Mouse (Mus musculus): ENCODE measurements around the gene Tial1. TPM values are rescaled to one million over a fixed set of nuclear protein-coding genes. Genes with fewer than 3 reads are reported as not detected.

The Tial1 gene
- polyA plus RNA-seq, 1 experiment = 36.0 TPM

GRCm38 (mm10) chr7:128438131-128438530, 23.4 kb downstream of the Tial1 start:
- TF ChIP-seq POLR2A (IDR thresholded peaks at IDR 0.05; ENCODE audit: control insufficient read depth, low read depth, low read length) = no peak
- TF ChIP-seq CTCF (IDR thresholded peaks at IDR 0.05; ENCODE audit: control insufficient read depth, insufficient read depth, insufficient replicate concordance, low read depth, low read length) = no peak

GRCm38 (mm10) chr7:128433213-128433612, 28.3 kb downstream of the Tial1 start:
- H3K4me1 ChIP-seq (ENCODE audit: control insufficient read depth, insufficient read depth, low read length) = peaks cover 2% of the 10 kb centered on the region
- H3K36me3 ChIP-seq (ENCODE audit: control insufficient read depth, insufficient read depth, low read length) = no peaks in the 10 kb centered on the region
- no peak overlapping the region for H3K27ac ChIP-seq (ENCODE audit: control insufficient read depth, insufficient read depth, low read depth, low read length)
- no peak for TF ChIP-seq CTCF (IDR thresholded peaks at IDR 0.05; ENCODE audit: control insufficient read depth, insufficient read depth, insufficient replicate concordance, low read depth, low read length)
- TF ChIP-seq POLR2A (IDR thresholded peaks at IDR 0.05; ENCODE audit: control insufficient read depth, low read depth, low read length) = no peak
- H3K27me3 ChIP-seq (ENCODE audit: control insufficient read depth, insufficient read depth, low read length) = no peaks in the 10 kb centered on the region
- H3K4me3 ChIP-seq (ENCODE audit: control insufficient read depth, low read depth, low read length) = no peak overlapping the region

More at GRCm38 (mm10) chr7:128438131-128438530, 23.4 kb downstream of the Tial1 start:
- Histone ChIP-seq H3K27ac (ENCODE audit: control insufficient read depth, insufficient read depth, low read depth, low read length) (no peak overlapping the region), H3K27me3 (ENCODE audit: control insufficient read depth, insufficient read depth, low read length) (no peaks in the 10 kb centered on the region), H3K36me3 (ENCODE audit: control insufficient read depth, insufficient read depth, low read length) (no peaks in the 10 kb centered on the region), H3K4me3 (ENCODE audit: control insufficient read depth, low read depth, low read length) (no peak overlapping the region), H3K4me1 (ENCODE audit: control insufficient read depth, insufficient read depth, low read length) (no peaks in the 10 kb centered on the region)

- Histone ChIP-seq H3K4me1 (ENCODE audit: control insufficient read depth, insufficient read depth, low read length) (peaks cover 2% of the 10 kb centered on the region), H3K27ac (ENCODE audit: control insufficient read depth, insufficient read depth, low read depth, low read length) (no peak overlapping the region), H3K36me3 (ENCODE audit: control insufficient read depth, insufficient read depth, low read length) (no peaks in the 10 kb centered on the region), H3K4me3 (ENCODE audit: control insufficient read depth, low read depth, low read length) (no peak overlapping the region), H3K27me3 (ENCODE audit: control insufficient read depth, insufficient read depth, low read length) (no peaks in the 10 kb centered on the region)
- no peak for TF ChIP-seq POLR2A (IDR thresholded peaks at IDR 0.05; ENCODE audit: control insufficient read depth, low read depth, low read length)
- TF ChIP-seq CTCF (IDR thresholded peaks at IDR 0.05; ENCODE audit: control insufficient read depth, insufficient read depth, insufficient replicate concordance, low read depth, low read length) = no peak
Measured at GRCm38 (mm10) chr7:128432574-128432973, 28.9 kb downstream of the Tial1 start.

GRCm38 (mm10) chr7:128422491-128422890, 39.0 kb downstream of the Tial1 start:
- no peak for TF ChIP-seq POLR2A (IDR thresholded peaks at IDR 0.05; ENCODE audit: control insufficient read depth, low read depth, low read length)
- no peak for TF ChIP-seq CTCF (IDR thresholded peaks at IDR 0.05; ENCODE audit: control insufficient read depth, insufficient read depth, insufficient replicate concordance, low read depth, low read length)
- H3K4me1 ChIP-seq (ENCODE audit: control insufficient read depth, insufficient read depth, low read length) = peaks cover 20% of the 10 kb centered on the region
- H3K27ac ChIP-seq (ENCODE audit: control insufficient read depth, insufficient read depth, low read depth, low read length) = no peak overlapping the region
- no peak overlapping the region for H3K4me3 ChIP-seq (ENCODE audit: control insufficient read depth, low read depth, low read length)
- H3K36me3 ChIP-seq (ENCODE audit: control insufficient read depth, insufficient read depth, low read length) = no peaks in the 10 kb centered on the region
- H3K27me3 ChIP-seq (ENCODE audit: control insufficient read depth, insufficient read depth, low read length) = no peaks in the 10 kb centered on the region

- H3K4me3 ChIP-seq (ENCODE audit: control insufficient read depth, low read depth, low read length) = no peak overlapping the region
- no peak overlapping the region for H3K27ac ChIP-seq (ENCODE audit: control insufficient read depth, insufficient read depth, low read depth, low read length)
- no peaks in the 10 kb centered on the region for H3K27me3 ChIP-seq (ENCODE audit: control insufficient read depth, insufficient read depth, low read length)
- TF ChIP-seq POLR2A (IDR thresholded peaks at IDR 0.05; ENCODE audit: control insufficient read depth, low read depth, low read length) = no peak
- TF ChIP-seq CTCF (IDR thresholded peaks at IDR 0.05; ENCODE audit: control insufficient read depth, insufficient read depth, insufficient replicate concordance, low read depth, low read length) = no peak
- no peaks in the 10 kb centered on the region for H3K36me3 ChIP-seq (ENCODE audit: control insufficient read depth, insufficient read depth, low read length)
- peaks cover 20% of the 10 kb centered on the region for H3K4me1 ChIP-seq (ENCODE audit: control insufficient read depth, insufficient read depth, low read length)
Measured at GRCm38 (mm10) chr7:128421701-128422100, 39.8 kb downstream of the Tial1 start.

- H3K27ac ChIP-seq (ENCODE audit: control insufficient read depth, insufficient read depth, low read depth, low read length) = no peak overlapping the region
- no peak overlapping the region for H3K4me3 ChIP-seq (ENCODE audit: control insufficient read depth, low read depth, low read length)
- H3K36me3 ChIP-seq (ENCODE audit: control insufficient read depth, insufficient read depth, low read length) = no peaks in the 10 kb centered on the region
- H3K4me1 ChIP-seq (ENCODE audit: control insufficient read depth, insufficient read depth, low read length) = peaks cover 16% of the 10 kb centered on the region
- TF ChIP-seq CTCF (IDR thresholded peaks at IDR 0.05; ENCODE audit: control insufficient read depth, insufficient read depth, insufficient replicate concordance, low read depth, low read length) (no peak), POLR2A (IDR thresholded peaks at IDR 0.05; ENCODE audit: control insufficient read depth, low read depth, low read length) (no peak)
- H3K27me3 ChIP-seq (ENCODE audit: control insufficient read depth, insufficient read depth, low read length) = no peaks in the 10 kb centered on the region
Measured at GRCm38 (mm10) chr7:128419690-128420089, 41.8 kb downstream of the Tial1 start.

GRCm38 (mm10) chr7:128417930-128418779, 43.4 kb downstream of the Tial1 start, which contains the start of gene Rgs10:
TSS of gene Rgs10 (minus strand) at chr7:128418758.
- no peak for TF ChIP-seq POLR2A (IDR thresholded peaks at IDR 0.05; ENCODE audit: control insufficient read depth, low read depth, low read length)
- TF ChIP-seq CTCF (IDR thresholded peaks at IDR 0.05; ENCODE audit: control insufficient read depth, insufficient read depth, insufficient replicate concordance, low read depth, low read length) = no peak
- H3K4me1 ChIP-seq (ENCODE audit: control insufficient read depth, insufficient read depth, low read length) = peaks cover 16% of the 10 kb centered on the region
- no peak within 1 kb of the TSS for H3K27ac ChIP-seq (ENCODE audit: control insufficient read depth, insufficient read depth, low read depth, low read length)

More at GRCm38 (mm10) chr7:128417930-128418779, 43.4 kb downstream of the Tial1 start, which contains the start of gene Rgs10:
- H3K27me3 ChIP-seq (ENCODE audit: control insufficient read depth, insufficient read depth, low read length) = no peaks in the 10 kb centered on the region
- H3K36me3 ChIP-seq (ENCODE audit: control insufficient read depth, insufficient read depth, low read length) = no peaks in the 10 kb centered on the region
- H3K4me3 ChIP-seq (ENCODE audit: control insufficient read depth, low read depth, low read length) = peak within 1 kb of the TSS; percentile 74

All from testis, adult 2 months (tissue).